Mouse (Mus musculus) forelimb bud, embryonic 11.5 days (tissue): ENCODE measurements around the gene Limd2.

Experiments used
- DNase-seq: peaks from one replicate; pipeline ENCODE4 v3.0.0-alpha.2; 2012; ENCODE audit warnings: low read depth, low spot score

Limd2 gene

DNA sequence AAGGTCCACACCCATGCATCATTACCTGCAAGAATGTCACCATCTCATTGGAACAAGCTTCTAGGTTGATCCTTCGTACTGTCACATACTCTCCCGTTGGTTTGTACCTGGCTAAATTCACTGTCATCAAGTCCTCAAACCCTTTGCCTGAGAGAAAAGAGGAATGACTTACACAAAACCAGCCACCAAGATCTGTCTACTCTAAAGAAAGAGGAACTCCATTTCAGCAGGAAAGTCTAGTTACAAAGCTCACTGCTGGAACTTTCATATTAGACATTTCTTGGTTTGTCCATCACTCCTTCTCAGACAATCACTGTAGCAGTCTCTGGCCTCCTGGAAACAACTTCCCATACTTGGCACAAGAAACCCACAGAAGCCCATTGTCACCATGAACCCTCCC lies 12.6 kb upstream of the Limd2 start:
- no peak for DNase-seq

DNA sequence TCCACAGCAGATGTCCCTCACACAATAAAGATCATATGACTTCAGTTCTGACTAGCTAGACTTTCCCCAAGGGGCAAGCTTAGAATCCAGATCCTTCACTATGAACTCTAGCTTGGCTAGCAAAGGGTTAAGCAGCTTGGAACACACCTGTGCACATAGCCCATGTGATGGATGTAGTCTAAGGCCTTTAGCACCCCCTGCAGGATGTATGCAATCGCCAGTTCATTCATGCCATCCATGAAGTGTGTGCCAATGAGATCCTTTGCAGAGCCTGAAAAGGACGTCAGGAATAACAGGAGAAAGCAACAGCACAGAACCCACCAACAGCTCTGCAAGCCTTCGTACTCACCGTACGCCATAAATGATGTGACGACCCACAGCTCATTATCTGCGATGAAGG lies 10.1 kb upstream of the Limd2 start:
- peak; percentile 46 for DNase-seq

DNA sequence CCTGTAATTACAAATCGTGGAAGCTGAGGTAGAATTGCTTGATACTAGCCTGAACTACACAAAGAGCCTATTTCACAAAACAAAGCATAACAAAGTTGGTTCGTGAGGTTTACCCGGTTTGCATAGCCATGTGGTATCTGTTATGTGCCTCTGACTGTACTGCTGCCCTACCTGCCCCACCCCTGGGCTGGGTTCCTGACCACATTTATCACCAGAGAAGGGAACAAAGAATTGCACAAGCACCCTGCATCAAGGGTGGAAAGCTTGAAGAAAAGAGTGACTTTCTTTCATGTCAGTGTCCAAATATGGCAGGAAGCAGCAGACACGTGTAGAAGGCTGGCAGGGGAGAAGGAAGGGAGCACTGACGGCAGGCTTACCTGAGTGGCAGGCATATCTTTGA lies 6.8 kb upstream of the Limd2 start:
- DNase-seq: no peak

DNA sequence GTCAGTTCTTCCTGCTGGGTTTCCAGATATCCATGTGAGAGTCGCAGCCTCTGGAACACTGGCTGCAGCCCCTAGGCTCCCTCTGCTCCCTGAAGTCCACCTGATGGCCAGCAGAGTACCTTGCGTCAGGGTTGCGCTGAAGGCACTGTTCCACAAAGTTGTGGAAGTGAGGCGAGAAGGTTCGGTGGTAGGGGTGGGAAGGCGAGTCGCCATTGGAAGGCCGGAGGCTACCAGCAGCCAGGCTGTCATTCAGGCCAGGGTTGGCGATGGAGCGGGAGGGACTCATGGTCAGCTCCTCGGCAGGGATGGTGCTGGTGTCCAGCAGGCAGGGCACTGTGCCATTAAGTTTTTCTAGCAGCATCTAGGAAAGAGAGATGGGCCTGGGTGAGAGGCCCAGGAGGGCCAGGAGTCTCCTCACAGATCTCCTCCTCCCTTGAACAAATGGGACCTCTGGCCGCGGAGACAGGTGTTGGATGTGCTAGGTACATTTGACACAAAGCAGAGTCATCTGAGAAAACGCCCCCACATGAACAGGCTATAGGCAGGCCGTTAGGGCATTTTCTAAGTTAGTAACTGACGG lies 4.0 kb upstream of the Limd2 start:
- no peak for DNase-seq

DNA sequence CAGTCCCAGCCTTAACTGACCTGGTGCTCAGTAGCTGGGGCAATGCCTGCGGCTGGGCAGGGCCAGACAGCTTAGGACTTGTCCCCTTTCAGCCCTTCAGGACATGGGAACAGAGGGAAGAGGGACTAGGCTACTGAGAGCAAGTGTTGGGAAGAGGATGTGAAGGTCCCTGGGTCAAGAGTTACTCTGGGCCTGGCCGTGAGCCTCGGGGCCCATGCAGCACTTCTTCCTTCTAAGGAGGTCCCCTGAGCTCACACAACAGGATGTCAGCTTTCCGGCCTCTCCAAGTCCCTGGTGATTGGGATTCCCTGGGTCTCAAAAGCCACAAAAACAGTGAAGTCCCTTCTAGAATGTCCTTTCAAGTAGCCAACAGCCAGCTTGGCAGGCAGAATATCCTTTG lies 2.9 kb upstream of the Limd2 start:
- no peak for DNase-seq

DNA sequence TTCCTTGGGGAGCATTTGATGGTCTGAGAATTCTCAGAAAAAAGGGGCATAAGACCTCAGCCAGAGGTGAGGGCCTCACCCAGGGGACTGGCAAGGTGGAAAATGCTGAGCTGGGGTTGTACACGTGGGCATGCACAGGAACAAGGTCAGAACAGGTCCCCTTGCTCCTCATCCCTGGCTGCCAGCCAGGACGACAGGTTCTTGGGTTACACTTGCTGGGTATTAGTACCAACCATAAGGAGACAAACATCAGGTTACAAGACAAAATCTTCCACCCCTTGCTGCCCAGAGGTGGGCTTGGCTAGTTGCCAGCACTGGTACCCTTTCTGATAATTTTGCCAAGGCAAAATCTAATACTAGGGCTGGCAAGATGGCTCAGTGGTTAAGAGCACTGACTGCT lies 1.6 kb upstream of the Limd2 start:
- DNase-seq: no peak

DNA sequence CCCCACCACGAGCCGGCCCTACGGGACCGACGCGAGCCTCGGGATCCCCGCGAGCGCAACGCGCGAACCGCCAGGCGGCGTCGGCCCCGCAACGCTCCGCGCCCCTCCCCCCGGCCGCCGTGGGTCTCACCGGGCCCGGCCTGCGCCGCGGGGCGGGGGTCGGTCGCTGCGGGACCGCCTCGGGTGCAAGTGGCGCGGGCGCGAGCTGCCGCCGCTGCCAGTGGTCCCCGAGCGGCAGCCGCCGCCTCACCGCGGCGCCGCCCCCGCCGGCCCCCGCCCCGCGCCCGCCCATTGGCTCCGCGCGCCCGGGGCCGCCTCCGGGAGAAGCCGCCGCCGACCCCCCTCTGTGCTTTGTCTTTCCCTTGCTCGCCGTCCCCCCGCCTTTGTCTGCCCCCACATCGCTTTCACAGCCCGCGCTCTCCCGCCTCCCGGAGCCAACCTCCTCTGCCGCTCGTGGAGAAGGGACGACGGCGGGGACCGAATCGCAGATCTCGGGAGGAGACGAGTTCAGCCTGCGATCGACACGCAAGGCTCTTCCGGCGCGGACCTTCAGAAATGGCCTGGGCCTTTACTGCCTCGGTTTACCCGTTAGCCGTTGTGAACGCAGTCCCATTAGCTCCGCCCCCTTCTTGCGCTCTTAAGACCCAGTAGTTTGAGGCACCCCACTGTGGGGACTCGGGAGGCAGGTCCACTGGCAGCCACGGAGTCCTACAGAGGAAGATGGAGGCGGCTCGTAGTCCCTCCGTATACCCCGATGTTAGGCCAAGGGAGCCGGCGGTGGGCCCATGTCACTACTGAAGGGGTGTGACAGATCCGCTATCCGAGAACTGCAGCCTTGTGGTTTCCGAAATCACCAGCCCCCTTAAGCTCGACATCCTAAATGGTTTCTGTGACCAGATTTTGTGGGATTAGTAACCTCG lies 479 bp downstream of the Limd2 start:
- DNase-seq: peak; percentile 79

DNA sequence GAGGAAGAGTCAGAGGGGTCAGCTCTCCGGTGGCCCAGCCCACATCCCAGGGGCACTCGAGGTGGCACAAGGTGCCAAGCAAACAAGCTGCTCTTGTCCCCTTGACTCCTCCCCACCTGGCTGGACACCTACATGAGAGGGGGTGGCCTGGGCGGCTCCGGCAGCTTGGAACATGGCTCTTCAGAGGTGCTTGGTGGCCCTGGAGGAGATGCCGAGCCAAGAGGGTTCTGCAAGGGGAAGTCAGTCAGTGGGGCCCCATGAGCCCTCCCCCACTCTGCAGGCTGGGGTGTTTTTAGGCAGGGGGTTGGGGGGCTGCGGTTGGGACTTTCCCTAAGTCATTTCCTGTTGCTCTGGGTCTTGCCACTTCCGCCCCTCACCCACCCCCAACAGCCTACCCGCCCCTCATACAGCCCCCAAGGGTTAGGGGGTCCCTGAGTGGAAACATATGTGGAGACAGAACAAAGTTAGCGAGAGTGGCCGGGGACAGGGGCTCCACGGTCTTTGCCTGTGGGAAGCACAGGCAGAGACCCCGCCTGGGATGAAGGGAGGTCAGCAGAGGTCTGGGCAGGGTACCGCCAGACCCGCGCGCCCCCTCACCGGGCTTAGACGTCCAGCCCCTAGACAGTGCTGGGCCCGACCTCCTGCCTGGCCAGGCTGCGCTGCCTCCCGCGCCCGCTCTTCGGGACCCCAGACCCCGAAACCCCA lies 1.3 kb downstream of the Limd2 start:
- peak; percentile 76 for DNase-seq

DNA sequence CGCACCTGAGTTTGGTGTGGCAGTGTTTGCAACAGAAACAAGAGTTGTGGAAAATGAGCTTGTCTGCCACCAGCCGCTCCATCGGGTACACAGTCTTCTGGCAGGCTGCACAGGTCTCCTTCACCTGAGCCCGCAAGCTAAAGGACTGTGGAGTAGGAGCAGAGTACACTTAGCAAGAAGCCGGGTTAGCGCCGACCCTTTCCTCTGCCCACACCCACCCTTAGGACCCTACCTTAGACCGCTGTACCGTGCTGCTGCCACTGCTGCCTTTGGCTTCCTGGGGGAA lies 1.8 kb downstream of the Limd2 start:
- DNase-seq: no peak

DNA sequence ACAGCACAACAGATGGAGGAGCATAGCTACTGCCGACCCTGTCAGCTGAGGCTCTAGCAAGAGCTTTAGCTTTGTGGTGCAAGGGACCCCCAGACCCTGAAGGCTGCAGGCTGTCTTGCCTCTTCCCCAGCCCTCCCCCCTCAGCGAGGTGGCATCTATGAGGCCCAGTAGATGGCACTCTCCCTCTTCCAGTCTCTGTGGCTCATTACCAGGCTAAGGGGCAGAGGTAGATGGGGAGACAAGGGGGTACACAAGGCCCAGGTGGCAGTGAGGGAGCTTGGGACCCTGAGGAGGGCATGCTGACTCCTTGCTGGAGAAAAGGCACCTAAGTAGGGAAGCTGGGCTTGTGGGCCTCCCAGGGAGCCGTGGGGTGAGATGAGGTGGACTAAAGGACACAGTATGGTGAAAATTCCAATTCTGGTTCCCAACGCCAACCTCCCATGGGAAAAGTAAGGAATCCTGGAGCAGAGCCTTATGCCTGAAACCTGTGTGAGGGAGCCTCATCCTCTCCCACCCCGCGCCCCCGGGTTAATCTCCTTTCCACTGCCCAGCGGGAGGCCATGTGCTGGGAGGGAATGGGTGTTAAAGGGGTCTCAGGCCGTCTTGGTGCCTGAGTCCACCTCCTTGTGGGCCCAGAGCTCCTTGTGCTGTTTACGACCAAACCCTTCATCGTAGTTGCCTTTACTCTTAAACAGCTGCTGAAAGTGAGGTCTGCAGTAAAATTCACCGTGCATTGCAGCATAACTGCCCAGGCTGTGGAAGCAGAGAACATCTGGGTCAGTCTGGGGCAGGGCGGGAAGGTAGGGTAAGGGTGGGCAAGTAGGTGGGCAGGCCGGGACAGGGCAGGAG lies 2.4 kb downstream of the Limd2 start:
- DNase-seq: no peak

DNA sequence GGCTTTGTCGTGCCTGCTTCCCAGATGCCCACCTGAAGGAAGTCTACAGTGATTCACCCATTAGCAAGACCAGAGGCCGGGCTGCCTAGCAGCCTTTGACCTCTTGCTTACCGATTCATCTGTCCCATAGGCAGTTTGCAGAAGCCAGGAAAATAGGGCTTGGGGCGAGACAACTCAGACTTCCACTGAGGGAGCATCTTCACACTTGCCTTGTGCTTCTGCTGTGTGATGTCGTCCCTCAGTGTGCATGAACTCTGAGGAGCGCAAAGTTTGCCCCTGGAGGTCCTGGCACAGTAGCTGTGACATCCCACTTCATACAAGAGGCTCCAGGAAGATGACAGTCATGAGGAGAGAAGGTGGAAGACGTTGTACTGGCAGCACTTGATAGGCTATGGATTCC lies 3.5 kb downstream of the Limd2 start:
- no peak for DNase-seq

DNA sequence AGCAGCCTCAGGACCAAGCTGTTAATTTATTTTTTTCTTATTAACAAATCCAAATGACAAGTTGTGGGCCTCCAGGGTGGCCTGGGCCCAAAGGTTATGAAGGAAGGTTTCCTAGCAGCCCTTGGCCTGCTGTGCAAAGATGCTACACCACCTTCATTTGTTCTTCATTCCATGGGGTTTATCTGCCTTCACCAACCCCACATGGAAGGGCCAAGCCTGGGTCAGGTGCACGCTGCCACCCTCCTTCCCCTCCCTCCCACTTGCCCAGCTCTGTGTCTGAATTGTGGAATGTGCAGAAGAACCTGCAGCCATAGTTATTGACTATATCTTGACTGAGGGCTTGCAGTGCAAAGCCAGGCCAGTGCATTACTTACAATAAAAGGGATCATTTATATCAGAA lies 4.4 kb downstream of the Limd2 start:
- no peak for DNase-seq

DNA sequence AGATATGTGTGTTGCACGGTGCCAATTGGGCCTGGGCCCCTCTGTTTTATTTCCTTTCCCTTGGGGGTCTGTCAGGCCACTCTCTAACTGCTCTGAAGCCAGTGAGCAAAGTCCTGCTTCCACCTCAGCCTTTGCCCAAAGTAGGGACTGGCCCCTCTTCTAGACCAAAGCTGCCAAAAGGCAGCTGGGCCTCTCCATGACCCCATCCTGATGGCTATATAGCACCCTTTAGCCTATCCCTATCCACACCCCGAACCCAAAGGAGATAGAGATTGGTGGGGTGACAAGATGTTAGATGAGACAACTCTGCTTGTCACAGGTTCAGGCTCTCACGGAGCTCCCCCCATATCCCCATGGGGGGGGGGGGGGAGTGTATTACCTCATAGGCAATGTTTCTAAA lies 4.9 kb downstream of the Limd2 start:
- DNase-seq: no peak

DNA sequence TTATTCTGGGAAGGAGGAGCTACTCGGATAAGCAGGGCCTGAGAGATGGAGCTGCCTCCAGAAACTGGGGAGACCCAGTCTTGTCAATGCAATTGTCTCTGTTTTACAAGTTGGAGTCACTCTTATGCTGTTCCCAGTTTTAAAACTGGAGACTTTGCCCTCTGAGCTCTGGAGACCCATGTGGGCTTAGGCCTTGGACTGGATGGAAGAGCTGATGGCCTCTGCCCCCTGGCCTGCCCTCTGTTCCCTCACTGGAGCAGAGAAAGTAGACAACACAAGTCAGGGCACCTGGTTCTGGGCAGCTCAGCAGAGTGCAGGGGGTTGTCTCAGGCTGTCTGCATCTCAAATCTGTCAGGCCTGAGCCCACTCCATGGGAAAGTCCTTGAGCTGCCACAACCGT lies 5.9 kb downstream of the Limd2 start:
- no peak for DNase-seq

DNA sequence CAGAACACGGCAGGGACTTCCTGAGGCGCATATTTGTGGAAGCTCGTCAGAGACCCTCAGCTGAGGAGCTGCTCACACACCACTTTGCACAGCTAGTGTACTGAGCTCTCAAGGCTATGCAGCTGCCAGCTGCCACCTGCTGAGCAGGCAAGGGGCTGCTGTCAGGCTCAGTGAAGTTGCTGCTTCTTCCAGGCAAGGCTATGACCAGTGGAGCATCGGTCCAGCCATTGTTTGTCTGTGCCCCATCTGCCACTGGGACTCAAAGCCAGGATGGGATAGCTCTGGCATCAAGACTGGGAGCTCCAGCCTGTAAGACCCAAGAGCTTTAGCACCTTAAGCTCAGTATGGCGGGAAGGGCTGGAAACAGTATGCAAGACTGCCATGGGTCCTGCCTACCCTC lies 6.6 kb downstream of the Limd2 start:
- DNase-seq: no peak

DNA sequence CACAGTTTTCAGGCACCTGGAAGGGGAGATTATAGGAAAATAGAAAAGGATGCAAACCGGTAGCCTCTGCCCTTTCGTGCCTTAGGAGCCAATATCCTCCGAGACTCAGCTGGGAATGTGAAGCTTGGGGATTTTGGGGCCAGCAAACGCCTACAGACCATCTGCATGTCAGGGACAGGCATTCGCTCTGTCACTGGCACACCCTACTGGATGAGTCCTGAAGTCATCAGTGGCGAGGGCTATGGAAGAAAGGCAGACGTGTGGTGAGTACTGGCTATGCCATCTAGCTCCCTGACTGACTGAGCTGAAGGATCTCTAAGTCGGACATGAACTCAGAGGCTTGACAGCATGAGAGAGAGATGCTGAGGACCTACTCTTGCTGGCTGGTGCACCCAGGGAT lies 8.5 kb downstream of the Limd2 start:
- DNase-seq: no peak

DNA sequence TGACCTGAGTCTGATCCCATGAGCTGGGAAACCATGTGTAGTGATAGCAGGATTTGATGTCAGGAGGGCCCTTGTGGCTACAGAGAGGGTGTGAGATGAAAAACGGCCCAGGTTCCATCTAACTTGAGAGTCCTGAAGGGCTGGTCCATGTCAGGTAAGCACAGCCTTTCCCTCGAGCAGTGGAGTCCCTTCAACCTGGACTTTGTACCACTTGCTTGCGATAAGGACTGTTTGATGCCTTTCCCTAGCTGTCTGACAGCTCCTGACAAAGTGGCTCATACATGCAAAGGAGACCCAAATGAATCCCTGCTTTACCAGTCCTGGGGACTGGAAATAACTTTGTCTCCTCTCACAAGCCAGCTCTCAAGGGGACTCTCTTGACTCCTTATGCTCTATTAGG lies 9.4 kb downstream of the Limd2 start:
- DNase-seq: no peak

DNA sequence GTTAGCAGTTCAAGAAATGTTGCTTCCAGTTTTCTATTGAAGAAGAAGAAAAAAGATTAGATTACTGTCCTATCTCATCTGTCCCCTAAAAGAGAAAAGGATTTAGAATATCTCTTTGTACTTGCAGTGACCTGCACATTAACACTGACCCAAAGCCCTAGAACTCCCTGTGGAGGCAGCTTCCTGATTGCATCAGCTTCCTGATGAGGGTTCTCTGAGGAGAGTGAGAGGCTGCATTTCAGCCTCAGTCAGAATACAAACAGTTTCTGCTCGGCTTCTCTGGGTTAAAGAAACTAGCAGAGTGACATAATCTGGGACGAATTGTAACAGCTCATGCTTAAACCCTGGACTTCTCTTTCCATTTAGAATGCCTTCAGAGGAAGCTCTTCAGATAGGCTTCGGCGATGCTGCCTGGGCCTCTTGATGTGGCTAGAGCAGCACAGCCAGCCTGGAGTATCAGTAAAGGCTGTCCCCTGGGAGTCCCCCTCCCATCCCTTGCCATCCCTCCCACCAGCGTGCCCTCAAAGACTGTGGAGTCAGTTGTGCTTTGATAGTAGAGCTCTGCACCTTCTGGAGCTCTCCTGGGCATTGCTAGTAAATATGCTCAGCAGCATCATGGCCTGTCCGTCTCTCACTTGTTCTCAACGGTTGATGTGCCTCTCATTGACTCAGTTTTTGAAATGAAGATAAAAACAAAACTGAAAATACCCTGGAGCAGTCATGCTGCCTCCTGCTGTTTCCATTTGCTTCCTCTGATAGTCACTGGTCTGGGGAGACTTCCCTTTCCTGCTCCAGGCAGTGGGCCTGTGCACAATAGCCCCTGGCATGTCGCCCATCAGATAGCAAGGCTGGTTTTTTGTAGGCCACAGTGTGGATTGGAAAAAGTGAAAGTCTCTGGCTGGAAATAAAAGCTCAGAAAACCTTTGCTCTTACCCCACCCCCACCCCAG lies 25.8 kb downstream of the Limd2 start:
- DNase-seq: no peak

DNA sequence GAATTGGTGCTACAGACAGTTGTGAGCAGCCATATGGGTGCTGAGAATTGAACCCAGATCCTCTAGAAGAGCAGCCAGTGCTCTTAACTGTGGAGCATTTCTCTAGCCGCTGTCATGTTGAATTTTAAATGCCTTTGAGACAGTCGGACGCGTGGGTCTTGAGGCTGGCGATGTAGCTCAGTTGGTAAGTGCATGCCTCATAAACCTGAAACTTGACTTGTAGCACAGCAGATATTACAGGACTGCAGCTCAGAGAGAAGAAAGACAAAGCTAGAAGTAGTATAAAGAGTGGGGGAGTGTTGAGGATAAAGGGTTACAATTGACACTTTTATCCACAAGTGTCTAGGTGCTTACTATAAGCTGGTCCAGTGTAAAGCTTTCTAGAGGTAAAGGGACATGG lies 28.1 kb downstream of the Limd2 start:
- DNase-seq: no peak

DNA sequence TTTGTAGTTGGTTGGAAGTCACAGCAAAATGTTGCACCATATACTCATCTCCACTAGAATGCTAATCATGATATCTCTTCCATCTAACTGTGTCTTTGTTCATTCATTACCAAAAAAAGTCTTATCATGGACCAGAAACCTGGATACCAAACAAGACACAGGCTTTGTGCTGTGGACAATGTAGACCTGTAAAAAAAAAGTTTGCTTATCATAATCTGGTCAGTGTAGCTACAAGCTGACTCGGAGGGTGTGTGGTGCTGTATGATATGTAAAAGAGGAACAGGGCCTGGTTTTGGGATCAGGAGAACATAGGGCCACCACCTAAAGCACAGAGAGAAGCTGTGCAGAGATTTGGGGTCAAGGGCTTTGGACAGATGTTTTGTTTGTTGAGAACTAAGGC lies 31.2 kb downstream of the Limd2 start:
- DNase-seq: no peak
